Mouse (Mus musculus) kidney, embryonic 14.5 days (tissue): Measurements from ENCODE around the gene Fanca. TPM values are rescaled to one million over a fixed set of nuclear protein-coding genes. Genes with fewer than 3 reads are reported as not detected.
"Not testable (repeated sequence)": the region's sequence is repeated elsewhere in the genome, so short reads cannot be mapped to it uniquely, and the experiment has no call there.

Experiments
- ATAC-seq: fragments of 200-750 bp; cut with Nextera tagmentation; 2 replicates; pipeline ENCODE4 v1.8.0; 2017; ENCODE audit warnings: moderate number of reproducible peaks, mild to moderate bottlenecking, moderate TSS enrichment, moderate library complexity; ENCODE audit not compliant: low FRiP score, low TSS enrichment
- H3K27ac ChIP-seq: fragments of 300-500 bp; sonication (generic); 2 replicates; pipeline ENCODE4 v1.5.1; 2014; ENCODE audit warnings: low read depth, mild to moderate bottlenecking, low read length, moderate library complexity, mixed read lengths
- H3K27me3 ChIP-seq: fragments of 300-500 bp; sonication (generic); 2 replicates; pipeline ENCODE4 v1.6.1; 2014; ENCODE audit warnings: mild to moderate bottlenecking, low read length; ENCODE audit not compliant: control insufficient read depth, insufficient read depth
- H3K36me3 ChIP-seq: fragments of 300-500 bp; sonication (generic); 2 replicates; pipeline ENCODE4 v1.6.1; 2014; ENCODE audit warnings: low read length, mixed read lengths; ENCODE audit not compliant: control insufficient read depth, insufficient read depth
- H3K4me1 ChIP-seq: fragments of 300-500 bp; sonication (generic); 2 replicates; pipeline ENCODE4 v1.6.1; 2014; ENCODE audit warnings: low read length, mixed read lengths; ENCODE audit not compliant: control insufficient read depth, insufficient read depth
- H3K4me2 ChIP-seq: fragments of 300-500 bp; sonication (generic); replicated peaks from 2 replicates; pipeline ENCODE4 v1.6.1; 2014; ENCODE audit warnings: low read depth, mild to moderate bottlenecking, low read length
- H3K4me3 ChIP-seq: fragments of 300-500 bp; sonication (generic); 2 replicates; pipeline ENCODE4 v1.5.1; 2014; ENCODE audit warnings: mild to moderate bottlenecking, low read length
- H3K9ac ChIP-seq: fragments of 300-500 bp; sonication (generic); 2 replicates; pipeline ENCODE4 v1.6.1; 2014; ENCODE audit warnings: low read depth, mild to moderate bottlenecking, low read length, moderate library complexity
- H3K9me3 ChIP-seq: fragments of 300-500 bp; sonication (generic); 2 replicates; pipeline ENCODE4 v1.6.1; 2016; ENCODE audit warnings: low read length; ENCODE audit not compliant: control insufficient read depth
- WGBS: fragments of 180-500 bp; shearing (Covaris S2); extraction: QIAGEN DNeasy Blood & Tissue Kit; methylation state at CpG from one replicate; pipeline ENCODE4 v1.1.7; 2014; 5-methylcytosine and 5-hydroxymethylcytosine counted together
- polyA plus RNA-seq: library from polyadenylated mRNA; unstranded; fragments of >200 nt; fragmentation: Nextera tagmentation; extraction: Ambion mirVana; gene quantifications from 2 replicates; pipeline ENCODE4 v1.2.1, GENCODE M21; 2014

The Fanca gene
- polyA plus RNA-seq, 1 experiment from 2014 or later = 49.9 TPM

DNA sequence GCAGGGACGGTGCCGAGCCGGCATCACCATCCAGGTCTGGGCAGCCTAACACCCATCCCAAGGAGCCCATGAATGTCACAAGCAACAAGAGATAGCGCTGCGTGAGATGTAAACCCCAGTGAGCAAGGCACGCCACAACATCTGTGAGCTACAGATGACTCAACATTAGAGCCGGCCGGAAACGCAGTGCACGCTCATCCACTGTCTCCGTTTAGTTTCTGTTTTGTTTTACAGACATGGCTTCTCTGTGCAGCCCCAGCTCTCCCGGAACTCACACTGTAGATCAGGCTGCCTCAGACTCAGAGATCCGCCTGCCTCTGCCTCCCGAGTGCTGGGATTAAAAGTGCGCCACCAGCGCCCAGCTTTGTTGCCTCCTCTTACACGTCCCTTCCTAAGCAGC, 31.0 kb downstream of the Fanca start:
- no peak overlapping the region for H3K9ac ChIP-seq
- H3K4me2 ChIP-seq = no peak overlapping the region
- peaks cover 41% of the 10 kb centered on the region for H3K36me3 ChIP-seq
- H3K9me3 ChIP-seq = no peaks in the 10 kb centered on the region
- no peak overlapping the region for H3K4me3 ChIP-seq
- WGBS = 95% methylated on average over 17 of the region's 17 CpGs
- no peak overlapping the region for H3K27ac ChIP-seq
- no peak for ATAC-seq
- H3K27me3 ChIP-seq = no peaks in the 10 kb centered on the region
- no peaks in the 10 kb centered on the region for H3K4me1 ChIP-seq

DNA sequence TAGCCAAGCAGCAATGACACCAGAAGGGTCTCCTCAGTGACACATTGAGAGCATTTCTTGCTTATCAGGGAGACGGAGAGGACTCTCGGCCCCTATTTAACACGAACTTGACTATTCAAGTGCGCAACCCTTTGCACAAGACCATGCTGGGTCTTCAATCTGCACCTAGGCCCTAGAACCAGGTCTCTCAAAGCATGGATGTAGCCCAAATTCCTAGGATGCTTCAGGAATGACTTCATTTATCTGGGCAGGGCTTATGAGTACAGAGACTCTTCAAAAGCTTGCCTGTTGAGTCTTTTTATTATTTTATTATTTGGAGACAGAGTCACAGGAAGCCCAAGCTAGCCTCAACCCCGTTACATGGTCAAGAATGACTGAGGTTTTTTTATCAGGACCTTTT, 33.9 kb downstream of the Fanca start:
- no peak overlapping the region for H3K4me3 ChIP-seq
- no peaks in the 10 kb centered on the region for H3K4me1 ChIP-seq
- ATAC-seq = no peak
- 88% methylated on average over 5 of the region's 5 CpGs for WGBS
- no peak overlapping the region for H3K27ac ChIP-seq
- no peak overlapping the region for H3K9ac ChIP-seq
- peaks cover 50% of the 10 kb centered on the region for H3K36me3 ChIP-seq
- H3K27me3 ChIP-seq = no peaks in the 10 kb centered on the region
- no peak overlapping the region for H3K4me2 ChIP-seq
- no peaks in the 10 kb centered on the region for H3K9me3 ChIP-seq

DNA sequence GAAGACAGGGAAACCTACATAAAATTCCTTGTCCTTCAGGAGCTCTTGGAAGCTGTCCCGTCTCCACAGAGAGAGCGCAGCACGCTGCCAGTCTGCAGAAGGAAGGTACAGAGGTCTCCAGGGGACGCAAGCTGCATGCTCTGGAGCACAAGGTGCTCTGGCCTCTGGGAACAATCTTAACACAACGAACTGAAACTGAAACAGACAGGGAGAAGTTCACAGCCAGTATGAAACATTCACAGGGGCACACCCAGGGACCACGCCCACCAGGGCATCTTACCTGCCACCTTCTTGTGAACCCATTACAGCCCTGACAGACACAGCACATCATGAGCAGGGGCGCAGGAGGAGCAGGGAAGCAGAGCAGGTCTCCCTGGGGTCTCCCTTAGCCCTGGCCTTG, 34.4 kb downstream of the Fanca start:
- Histone ChIP-seq H3K9me3 (no peaks in the 10 kb centered on the region), H3K27ac (no peak overlapping the region), H3K27me3 (no peaks in the 10 kb centered on the region), H3K4me3 (no peak overlapping the region), H3K4me1 (no peaks in the 10 kb centered on the region), H3K36me3 (peaks cover 45% of the 10 kb centered on the region), H3K9ac (no peak overlapping the region), H3K4me2 (no peak overlapping the region)
- no peak for ATAC-seq
- WGBS = 90% methylated on average over 7 of the region's 7 CpGs

DNA sequence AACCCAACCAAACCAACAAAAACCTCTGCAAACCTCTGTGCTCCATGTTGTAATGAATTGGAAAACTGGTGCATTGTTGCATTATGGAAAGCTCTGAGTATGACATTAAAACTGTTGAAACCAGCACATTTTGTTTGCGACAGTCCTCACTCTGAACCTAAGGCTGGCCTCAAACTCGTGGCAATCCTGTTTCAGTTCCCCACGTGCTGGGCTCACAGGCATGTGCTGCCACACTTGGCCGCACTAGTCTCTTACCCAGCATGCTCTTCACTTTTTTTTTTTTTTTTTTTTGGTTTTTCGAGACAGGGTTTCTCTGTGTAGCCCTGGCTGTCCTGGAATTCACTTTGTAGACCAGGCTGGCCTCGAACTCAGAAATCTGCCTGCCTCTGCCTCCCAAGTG, 35.4 kb downstream of the Fanca start:
- peaks cover 35% of the 10 kb centered on the region for H3K36me3 ChIP-seq
- H3K4me1 ChIP-seq, H3K27ac ChIP-seq, H3K9ac ChIP-seq, H3K4me3 ChIP-seq, ATAC-seq, H3K9me3 ChIP-seq, H3K4me2 ChIP-seq, H3K27me3 ChIP-seq: not testable (repeated sequence)
- WGBS = 88% methylated on average over 5 of the region's 6 CpGs

DNA sequence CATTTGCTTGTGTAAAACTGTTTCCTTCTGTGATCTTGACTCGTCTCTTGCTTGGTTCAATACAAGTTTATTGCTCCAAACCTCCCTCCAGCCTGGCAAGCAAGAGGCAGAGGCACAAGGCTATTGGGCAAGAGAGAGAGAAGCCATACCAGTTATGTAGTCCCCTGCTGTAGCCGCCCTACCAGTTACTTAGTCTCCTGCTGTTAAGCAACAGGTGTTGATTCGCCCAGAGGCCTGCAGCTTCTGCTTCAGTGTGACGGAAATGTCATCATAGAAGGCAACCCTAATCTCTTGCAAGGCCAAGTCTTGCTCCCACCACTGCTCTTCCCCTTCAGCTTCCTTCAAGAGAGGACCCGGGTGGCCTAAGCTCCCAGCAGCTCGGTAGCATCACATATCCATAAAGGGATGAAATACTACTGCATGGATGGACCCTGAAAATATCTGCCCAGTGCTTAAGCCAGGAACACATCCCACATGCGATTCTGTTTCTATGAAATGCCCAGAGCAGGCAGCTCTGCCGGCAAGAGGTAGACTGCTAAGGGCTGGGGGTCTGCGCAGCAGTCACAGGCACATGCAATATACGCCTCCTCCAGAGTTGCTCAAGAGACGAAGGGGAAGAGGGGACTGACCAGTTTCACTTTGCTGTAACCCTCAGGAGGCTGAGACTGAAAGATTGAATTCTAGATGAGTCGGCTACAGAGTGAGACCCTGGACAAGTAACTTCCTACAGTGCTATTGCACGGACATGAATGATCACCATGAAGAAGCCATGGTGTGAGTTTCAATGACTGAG, 37.9 kb downstream of the Fanca start:
- H3K27me3 ChIP-seq = no peaks in the 10 kb centered on the region
- WGBS = 85% methylated on average over 13 of the region's 13 CpGs
- H3K9ac ChIP-seq = no peak overlapping the region
- no peaks in the 10 kb centered on the region for H3K9me3 ChIP-seq
- peaks cover 34% of the 10 kb centered on the region for H3K36me3 ChIP-seq
- no peak overlapping the region for H3K4me2 ChIP-seq
- no peak overlapping the region for H3K27ac ChIP-seq
- no peak overlapping the region for H3K4me3 ChIP-seq
- no peaks in the 10 kb centered on the region for H3K4me1 ChIP-seq
- no peak for ATAC-seq

DNA sequence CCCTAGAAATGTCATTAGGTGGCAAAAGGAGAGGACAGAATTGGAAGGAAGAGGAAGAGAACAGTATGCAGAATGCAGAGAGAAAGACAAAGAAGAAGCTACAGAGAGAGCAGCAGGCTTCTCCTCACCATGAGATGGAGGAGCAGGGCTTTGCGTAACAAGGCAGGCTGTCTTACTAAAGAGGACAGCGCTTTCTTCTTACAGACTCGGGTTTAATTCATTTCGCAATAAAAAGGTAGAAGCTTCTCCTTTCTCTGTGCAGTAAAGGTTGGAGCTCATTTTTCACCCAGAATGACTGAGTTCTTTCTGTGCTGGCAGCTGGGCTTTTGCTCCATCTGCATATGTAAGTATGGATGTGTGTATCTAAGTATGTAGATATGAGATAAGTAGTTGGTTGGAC, 38.5 kb downstream of the Fanca start:
- Histone ChIP-seq H3K4me1 (no peaks in the 10 kb centered on the region), H3K4me3 (no peak overlapping the region), H3K36me3 (peaks cover 35% of the 10 kb centered on the region), H3K9me3 (no peaks in the 10 kb centered on the region), H3K9ac (no peak overlapping the region), H3K27ac (no peak overlapping the region), H3K4me2 (no peak overlapping the region), H3K27me3 (no peaks in the 10 kb centered on the region)
- no peak for ATAC-seq
- WGBS = 95% methylated on average over 4 of the region's 4 CpGs

DNA sequence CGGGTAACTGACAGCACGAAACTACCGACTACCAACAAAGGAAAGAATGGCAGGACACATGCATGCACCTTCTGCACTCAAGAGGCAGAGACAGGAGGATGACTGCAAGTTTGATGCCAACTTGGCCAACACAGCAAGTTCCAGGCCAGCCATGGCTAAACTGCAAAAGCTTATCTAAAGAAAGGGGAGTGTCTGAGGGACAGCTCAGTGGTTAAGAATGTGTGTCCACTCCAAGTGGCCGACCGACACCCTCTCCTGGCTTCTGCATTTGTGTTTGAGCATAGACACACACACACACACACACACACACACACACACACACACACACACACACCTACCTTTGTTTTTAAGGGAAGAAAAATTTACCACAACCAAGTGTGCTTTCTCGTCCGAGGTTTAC, 39.9 kb downstream of the Fanca start:
- Histone ChIP-seq H3K4me3 (no peak overlapping the region), H3K4me1 (no peaks in the 10 kb centered on the region), H3K9ac (no peak overlapping the region), H3K36me3 (peaks cover 48% of the 10 kb centered on the region), H3K27me3 (no peaks in the 10 kb centered on the region), H3K9me3 (no peaks in the 10 kb centered on the region), H3K27ac (no peak overlapping the region), H3K4me2 (no peak overlapping the region)
- 82% methylated on average over 7 of the region's 7 CpGs for WGBS
- ATAC-seq = no peak

DNA sequence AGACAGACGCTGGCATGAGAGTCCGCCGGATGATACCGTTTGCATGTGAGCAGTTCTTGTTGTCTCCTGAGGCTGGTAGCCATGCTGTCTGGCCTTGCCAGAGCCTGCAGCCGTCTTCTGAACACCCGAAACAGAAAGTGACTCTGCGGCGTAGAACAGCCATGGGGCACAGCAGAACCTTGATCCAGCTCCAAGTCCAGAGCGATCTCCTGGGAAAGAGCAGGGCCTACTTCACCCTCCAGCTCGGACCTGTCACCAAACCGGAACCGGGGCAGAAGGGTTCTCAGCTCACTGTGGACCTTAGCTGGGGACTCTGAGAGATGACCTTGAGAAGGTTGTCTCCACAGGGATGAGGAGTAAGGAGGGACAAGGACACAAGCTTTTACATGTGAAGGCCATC, 43.3 kb downstream of the Fanca start:
- Histone ChIP-seq H3K4me1 (no peaks in the 10 kb centered on the region), H3K9me3 (no peaks in the 10 kb centered on the region), H3K27me3 (no peaks in the 10 kb centered on the region), H3K4me2 (no peak overlapping the region), H3K9ac (no peak overlapping the region), H3K36me3 (peaks cover 40% of the 10 kb centered on the region), H3K4me3 (no peak overlapping the region), H3K27ac (no peak overlapping the region)
- 95% methylated on average over 12 of the region's 12 CpGs for WGBS
- no peak for ATAC-seq

DNA sequence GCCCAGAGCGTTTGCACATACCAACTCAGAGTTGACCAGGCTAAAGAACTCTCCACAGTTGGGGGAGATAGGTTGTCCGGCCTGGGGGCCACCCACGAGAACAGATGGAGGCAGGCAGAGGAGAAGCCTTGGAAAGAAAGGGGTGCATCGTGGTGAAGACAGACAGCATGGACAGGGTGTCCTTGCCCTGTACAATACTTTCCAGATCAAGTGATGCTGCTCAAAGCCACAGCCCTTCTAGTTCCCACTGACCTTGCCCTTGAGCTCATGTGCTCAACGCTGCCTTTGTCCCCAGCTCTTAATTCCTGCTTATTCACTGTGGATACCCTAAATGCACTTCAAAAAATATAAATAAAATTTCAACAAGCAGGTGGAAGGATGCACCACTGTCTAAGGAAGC, 43.9 kb downstream of the Fanca start:
- Histone ChIP-seq H3K27ac (no peak overlapping the region), H3K9ac (no peak overlapping the region), H3K4me3 (no peak overlapping the region), H3K9me3 (no peaks in the 10 kb centered on the region), H3K36me3 (peaks cover 43% of the 10 kb centered on the region), H3K4me2 (no peak overlapping the region), H3K4me1 (no peaks in the 10 kb centered on the region), H3K27me3 (no peaks in the 10 kb centered on the region)
- 85% methylated on average over 5 of the region's 5 CpGs for WGBS
- no peak for ATAC-seq
